Mouse (Mus musculus): Measurements from ENCODE around the gene March6.

GRCm38 (mm10) chr15:31562847-31563246, 32.0 kb upstream of the March6 start:
- TF ChIP-seq EP300 (IDR thresholded peaks at IDR 0.05; ENCODE audit: insufficient read depth, low read depth, low read length) (no peak), POLR2A (IDR thresholded peaks at IDR 0.05; ENCODE audit: insufficient read depth, low read depth, low read length) (no peak), CTCF (IDR thresholded peaks at IDR 0.05) (no peak)

All from heart, adult 2 months (tissue).